Mouse (Mus musculus) heart, embryonic 14.5 days (tissue): ENCODE measurements around the gene Ubp1. TPM values are rescaled to one million over a fixed set of nuclear protein-coding genes. Genes with fewer than 3 reads are reported as not detected.

ENCODE experiments used
- ATAC-seq: fragments of 200-750 bp; cut with Nextera tagmentation; 2 replicates; pipeline ENCODE4 v1.8.0; 2017; ENCODE audit warnings: low read depth, moderate TSS enrichment; ENCODE audit not compliant: insufficient number of reproducible peaks, insufficient read depth, low FRiP score
- H3K27ac ChIP-seq, 2 experiments: fragments of 200-500 bp in 1 of 2; fragments of 300-500 bp in 1 of 2; sonication (generic) in 1 of 2; replicated peaks in 1 of 2; 2 replicates each; pipeline ENCODE4 v1.5.1; 2012 to 2014; ENCODE audit warnings: low read depth in 2 of 2, low read length in 2 of 2, control low read depth in 1 of 2, mild to moderate bottlenecking in 1 of 2, mixed read lengths in 1 of 2; ENCODE audit not compliant: control insufficient read depth in 1 of 2, insufficient read depth in 1 of 2
- H3K27me3 ChIP-seq: fragments of 300-500 bp; sonication (generic); 2 replicates; pipeline ENCODE4 v1.6.1; 2014; ENCODE audit warnings: mild to moderate bottlenecking, low read length, control low read depth; ENCODE audit not compliant: control insufficient read depth, insufficient read depth
- H3K36me3 ChIP-seq: fragments of 300-500 bp; sonication (generic); 2 replicates; pipeline ENCODE4 v1.6.1; 2014; ENCODE audit warnings: mild to moderate bottlenecking, control low read depth, low read length, mixed read lengths; ENCODE audit not compliant: control insufficient read depth, insufficient read depth
- H3K4me1 ChIP-seq, 2 experiments: fragments of 200-500 bp in 1 of 2; fragments of 300-500 bp in 1 of 2; sonication (generic) in 1 of 2; 2 replicates each; pipeline ENCODE4 v1.6.1; 2012 to 2014; ENCODE audit warnings: low read length in 2 of 2, control low read depth in 1 of 2, mixed read lengths in 1 of 2; ENCODE audit not compliant: control insufficient read depth in 2 of 2, insufficient read depth in 2 of 2
- H3K4me2 ChIP-seq: fragments of 300-500 bp; sonication (generic); 2 replicates; pipeline ENCODE4 v1.6.1; 2014; ENCODE audit warnings: mild to moderate bottlenecking, low read length
- H3K4me3 ChIP-seq, 2 experiments: fragments of 200-500 bp in 1 of 2; fragments of 300-500 bp in 1 of 2; sonication (generic) in 1 of 2; 2 replicates each; pipeline ENCODE4 v1.5.1; 2012 to 2014; ENCODE audit warnings: low read length in 2 of 2, mild to moderate bottlenecking in 2 of 2, control low read depth in 1 of 2, low read depth in 1 of 2, moderate library complexity in 1 of 2; ENCODE audit not compliant: control insufficient read depth in 1 of 2, insufficient read depth in 1 of 2
- H3K9ac ChIP-seq: fragments of 300-500 bp; sonication (generic); 2 replicates; pipeline ENCODE4 v1.6.1; 2014; ENCODE audit warnings: mild to moderate bottlenecking, low read length
- H3K9me3 ChIP-seq: fragments of 300-500 bp; sonication (generic); 2 replicates; pipeline ENCODE4 v1.6.1; 2016; ENCODE audit warnings: low read length, control low read depth; ENCODE audit not compliant: control insufficient read depth
- WGBS: fragments of 180-500 bp; shearing (Covaris S2); extraction: QIAGEN DNeasy Blood & Tissue Kit; methylation state at CpG from one replicate; pipeline ENCODE4 v1.1.7; 2014; 5-methylcytosine and 5-hydroxymethylcytosine counted together
- polyA plus RNA-seq: library from polyadenylated mRNA; unstranded; fragments of >200 nt; fragmentation: Nextera tagmentation; extraction: Ambion mirVana; gene quantifications from 2 replicates; pipeline ENCODE4 v1.2.1, GENCODE M21; 2014

The Ubp1 gene
- polyA plus RNA-seq, 1 experiment from 2014 or later, result 27.6 TPM

DNA sequence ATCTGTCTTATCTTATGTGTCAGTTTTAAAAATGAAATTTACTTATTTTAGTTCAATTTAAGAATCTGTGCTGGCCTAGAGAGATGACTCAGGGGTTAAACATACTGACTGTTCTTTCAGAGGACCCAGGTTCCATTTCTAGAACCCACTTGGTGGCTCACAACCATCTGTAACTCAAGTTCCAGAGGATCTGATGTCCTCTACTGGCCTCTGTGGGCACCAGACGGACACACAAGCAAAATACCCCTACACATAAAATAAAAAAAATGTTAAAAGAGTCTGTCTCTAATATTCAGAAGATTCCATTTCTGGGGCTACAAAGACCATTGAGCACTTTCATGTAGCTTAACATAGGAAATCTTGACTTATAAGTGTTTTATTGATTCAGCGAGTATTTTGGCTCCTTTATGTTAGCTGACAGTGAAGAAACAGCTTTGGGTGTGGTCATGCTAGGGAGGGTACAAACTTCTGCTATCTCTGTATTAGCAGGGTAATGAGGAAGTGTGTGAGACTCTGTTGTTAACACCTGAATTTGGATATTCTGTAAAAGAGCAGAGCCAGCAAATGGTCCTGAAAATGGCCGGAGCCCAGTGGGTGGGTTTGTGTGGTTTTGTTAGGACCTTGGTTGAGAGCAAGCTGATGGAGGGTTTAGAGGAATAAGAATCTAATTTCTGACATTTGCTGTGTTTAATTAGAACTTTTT, 10.5 kb downstream of the Ubp1 start:
- H3K4me2 ChIP-seq, result no peak overlapping the region
- WGBS, result 92% methylated on average over 3 of the region's 3 CpGs
- no peaks in the 10 kb centered on the region for H3K9me3 ChIP-seq
- H3K27me3 ChIP-seq, result no peaks in the 10 kb centered on the region
- no peak for ATAC-seq
- no peak overlapping the region for H3K9ac ChIP-seq
- H3K27ac ChIP-seq, result no peak overlapping the region
- peaks cover 16% of the 10 kb centered on the region for H3K36me3 ChIP-seq
- no peak overlapping the region for H3K4me3 ChIP-seq
- peaks cover 0 to 5% of the 10 kb centered on the region in 2 experiments; a peak in 2 of 4 replicates for H3K4me1 ChIP-seq

DNA sequence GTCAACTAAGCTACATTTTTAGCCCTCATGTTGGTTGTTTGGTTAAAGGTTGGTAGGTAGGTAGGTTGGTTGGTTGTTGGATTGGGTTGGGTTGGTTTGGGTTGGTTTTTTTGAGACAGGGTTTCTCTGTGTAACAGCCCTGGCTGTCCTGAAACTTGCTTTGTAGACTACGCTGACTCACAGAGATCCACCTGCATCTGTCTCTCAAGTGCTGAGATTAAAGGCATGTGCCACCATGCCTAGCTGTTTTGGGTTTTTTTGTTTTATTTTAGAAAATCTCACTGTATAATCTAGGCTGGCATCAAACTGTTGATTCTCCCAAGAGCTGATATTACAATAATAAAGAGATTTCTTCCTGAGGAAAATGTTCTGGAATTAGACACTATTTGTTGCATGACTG, 12.6 kb downstream of the Ubp1 start:
- no peak for ATAC-seq

DNA sequence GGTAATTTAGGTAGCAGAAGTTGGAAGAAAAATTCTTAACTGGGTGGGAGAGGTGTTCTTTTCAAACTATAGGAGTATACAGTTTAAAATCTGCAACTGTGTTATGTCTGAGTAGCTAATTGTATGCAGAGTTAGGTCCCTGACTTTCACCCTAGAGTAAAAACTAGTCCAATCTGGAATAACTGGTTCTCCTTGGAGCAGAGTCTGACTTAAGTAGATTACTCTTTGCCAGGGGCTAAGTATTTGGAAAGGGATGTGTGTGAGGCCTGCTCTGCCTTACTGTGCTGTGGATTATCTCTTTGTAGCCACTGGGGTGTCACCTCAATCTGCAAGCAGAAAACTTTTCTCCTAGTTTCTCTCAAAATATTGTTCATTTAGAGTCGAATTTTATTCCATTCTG, 16.5 kb downstream of the Ubp1 start:
- peaks cover 51% of the 10 kb centered on the region for H3K36me3 ChIP-seq
- no peak for ATAC-seq
- no peaks in the 10 kb centered on the region for H3K27me3 ChIP-seq
- no peak overlapping the region for H3K4me3 ChIP-seq
- H3K9me3 ChIP-seq, result no peaks in the 10 kb centered on the region
- no peak overlapping the region for H3K9ac ChIP-seq
- H3K27ac ChIP-seq, result no peak overlapping the region
- no peak overlapping the region for H3K4me2 ChIP-seq
- 0 out of 4 replicates have a peak, but pooled peaks cover 0 to 3% of the 10 kb centered on the region in 2 experiments for H3K4me1 ChIP-seq
- WGBS, result 86% methylated on average over 1 of the region's 1 CpGs

More for the DNA sequence above, 12.6 kb downstream of the Ubp1 start:
- 79% methylated on average over 1 of the region's 1 CpGs for WGBS
- Histone ChIP-seq H3K36me3 (peaks cover 37% of the 10 kb centered on the region), H3K9ac (no peak overlapping the region), H3K27me3 (no peaks in the 10 kb centered on the region), H3K4me3 (no peak overlapping the region), H3K9me3 (no peaks in the 10 kb centered on the region), H3K27ac (no peak overlapping the region), H3K4me2 (no peak overlapping the region), H3K4me1 (0 out of 4 replicates have a peak, but pooled peaks cover 0 to 3% of the 10 kb centered on the region in 2 experiments)

DNA sequence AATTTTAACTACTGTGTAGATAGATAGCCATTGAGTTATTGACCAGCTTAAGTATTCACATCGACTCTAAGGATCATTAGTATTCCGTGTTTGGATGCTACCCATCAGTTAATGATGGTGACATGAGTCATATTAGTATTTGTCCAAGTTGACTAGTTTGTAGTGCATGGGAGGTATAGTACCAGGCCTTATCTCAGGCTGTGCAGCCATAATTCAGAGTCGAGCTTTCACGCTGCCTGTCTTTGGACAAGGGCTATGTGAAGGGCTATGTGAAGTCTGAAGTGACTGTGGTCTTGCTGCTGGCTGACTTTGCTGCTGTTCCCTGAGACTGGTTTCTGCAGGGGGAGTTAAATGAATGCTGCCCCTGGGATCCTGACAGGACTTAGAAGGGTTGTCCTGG, 27.0 kb downstream of the Ubp1 start:
- Histone ChIP-seq H3K9ac (no peak overlapping the region), H3K36me3 (peaks cover 75% of the 10 kb centered on the region), H3K9me3 (no peaks in the 10 kb centered on the region), H3K27me3 (no peaks in the 10 kb centered on the region), H3K4me3 (no peak overlapping the region), H3K4me2 (no peak overlapping the region), H3K27ac (no peak overlapping the region), H3K4me1 (no peaks in the 10 kb centered on the region)
- 96% methylated on average over 4 of the region's 4 CpGs for WGBS
- ATAC-seq, result no peak

DNA sequence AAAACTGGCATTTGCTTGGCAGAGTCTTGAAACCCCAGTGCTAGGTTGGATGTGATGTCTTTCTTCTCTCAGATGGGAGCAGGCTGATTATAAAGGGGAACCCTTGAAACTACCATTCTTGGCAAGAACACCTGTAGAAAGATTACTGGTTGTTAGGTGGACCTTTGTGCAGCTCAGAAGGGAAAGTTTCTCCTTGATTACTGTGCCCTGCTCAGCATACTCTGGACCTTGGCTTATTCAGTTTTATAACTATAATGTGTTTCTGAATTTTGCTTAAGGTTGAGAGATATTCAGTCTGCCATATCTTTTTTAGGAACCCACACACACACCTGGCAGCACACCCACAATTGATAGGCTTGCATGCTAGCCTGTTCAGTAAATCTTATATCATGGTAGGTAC, 33.0 kb downstream of the Ubp1 start:
- no peak for ATAC-seq
- H3K27me3 ChIP-seq, result no peaks in the 10 kb centered on the region
- no peak overlapping the region for H3K4me3 ChIP-seq
- no peaks in the 10 kb centered on the region for H3K4me1 ChIP-seq
- no peak overlapping the region for H3K27ac ChIP-seq
- no peak overlapping the region for H3K9ac ChIP-seq
- H3K4me2 ChIP-seq, result no peak overlapping the region
- no peaks in the 10 kb centered on the region for H3K9me3 ChIP-seq
- H3K36me3 ChIP-seq, result peaks cover 98% of the 10 kb centered on the region

DNA sequence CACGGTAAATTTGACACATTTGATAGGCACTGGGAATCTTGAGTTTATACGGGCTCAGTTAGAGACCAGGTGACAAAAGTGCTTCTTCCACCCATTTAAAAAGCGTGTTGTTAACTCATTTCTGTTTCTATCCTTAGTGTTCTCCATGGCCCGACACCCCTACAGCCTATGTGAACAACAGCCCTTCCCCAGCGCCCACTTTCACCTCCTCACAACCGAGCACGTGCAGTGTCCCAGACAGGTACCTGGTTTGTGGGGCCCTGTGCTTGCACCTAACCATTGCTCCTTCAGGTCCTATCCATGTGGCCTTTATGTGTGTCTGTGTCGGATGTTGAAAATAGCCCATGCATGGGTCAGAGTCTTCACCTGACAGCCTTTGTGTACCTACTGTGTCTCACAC, 33.7 kb downstream of the Ubp1 start:
- H3K27me3 ChIP-seq, result no peaks in the 10 kb centered on the region
- no peak for ATAC-seq
- no peak overlapping the region for H3K4me2 ChIP-seq
- H3K27ac ChIP-seq, result no peak overlapping the region
- H3K4me3 ChIP-seq, result no peak overlapping the region
- H3K4me1 ChIP-seq, result no peaks in the 10 kb centered on the region
- no peak overlapping the region for H3K9ac ChIP-seq
- WGBS, result 92% methylated on average over 8 of the region's 8 CpGs
- H3K9me3 ChIP-seq, result no peaks in the 10 kb centered on the region
- H3K36me3 ChIP-seq, result peaks cover 98% of the 10 kb centered on the region

DNA sequence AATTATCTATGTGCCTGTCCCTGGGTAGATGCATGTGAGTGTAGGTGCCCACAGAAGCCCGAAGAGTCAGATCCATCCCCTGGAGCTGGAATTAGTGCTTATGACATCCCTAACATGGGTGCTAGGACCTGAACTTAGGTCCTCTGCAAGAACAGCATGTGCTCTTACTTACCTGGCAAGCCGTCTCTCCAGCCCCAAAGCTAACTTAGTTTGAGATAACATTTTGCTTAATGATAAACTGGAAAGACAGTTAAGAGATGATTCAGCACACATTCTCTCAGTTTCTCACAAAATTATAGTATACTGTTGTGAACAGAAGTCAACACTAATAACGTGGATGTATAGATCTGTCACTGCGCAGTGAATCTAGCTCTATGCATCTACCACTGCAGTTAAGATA, 36.1 kb downstream of the Ubp1 start:
- no peaks in the 10 kb centered on the region for H3K4me1 ChIP-seq
- no peak overlapping the region for H3K9ac ChIP-seq
- H3K27ac ChIP-seq, result no peak overlapping the region
- no peak overlapping the region for H3K4me2 ChIP-seq
- ATAC-seq, result no peak
- H3K4me3 ChIP-seq, result no peak overlapping the region
- 88% methylated on average over 4 of the region's 4 CpGs for WGBS
- H3K36me3 ChIP-seq, result peaks cover 98% of the 10 kb centered on the region
- no peaks in the 10 kb centered on the region for H3K27me3 ChIP-seq
- H3K9me3 ChIP-seq, result no peaks in the 10 kb centered on the region

DNA sequence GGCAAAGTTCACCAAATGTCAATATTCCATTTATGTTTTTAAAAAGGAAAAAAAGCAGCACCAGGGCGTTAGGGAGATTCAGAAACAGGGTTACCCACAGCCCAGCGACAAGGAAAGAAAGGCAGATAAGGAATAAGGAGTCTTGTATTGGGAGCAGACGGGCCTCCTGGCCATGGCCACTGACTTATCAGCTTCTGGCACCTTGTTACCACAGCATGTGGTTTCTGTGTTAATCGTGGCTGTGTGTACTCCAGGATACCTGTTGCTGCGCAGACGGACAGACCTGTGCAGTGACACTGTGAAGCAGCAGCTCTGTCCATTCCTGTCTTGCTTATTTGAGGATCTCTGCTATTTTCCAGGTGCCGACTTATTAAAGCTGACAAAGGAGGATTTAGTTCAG, 38.2 kb downstream of the Ubp1 start:
- Histone ChIP-seq H3K4me1 (no peaks in the 10 kb centered on the region), H3K9me3 (no peaks in the 10 kb centered on the region), H3K27me3 (no peaks in the 10 kb centered on the region), H3K4me3 (no peak overlapping the region), H3K4me2 (no peak overlapping the region), H3K36me3 (peaks cover 95% of the 10 kb centered on the region), H3K9ac (no peak overlapping the region), H3K27ac (no peak overlapping the region)
- 72% methylated on average over 7 of the region's 7 CpGs for WGBS
- ATAC-seq, result no peak
